Mouse (Mus musculus): Measurements from ENCODE around the gene Raph1. TPM values are rescaled to one million over a fixed set of nuclear protein-coding genes. Genes with fewer than 3 reads are reported as not detected.

Gene Raph1
- total and polyA plus RNA-seq, 2 experiments from 2014 or later = 41.4 to 139 TPM

GRCm38 (mm10) chr1:60432497-60432896 lies 134.4 kb downstream of the Raph1 start:
- Histone ChIP-seq H3K9ac (replicated peaks; ENCODE audit: low read depth, low read length) (no peak overlapping the region), H3K27ac (ENCODE audit: low read depth) (no peak overlapping the region), H3K9me3 (replicated peaks; ENCODE audit: control insufficient read depth, low read length) (no peaks in the 10 kb centered on the region), H3K4me1 (ENCODE audit: control insufficient read depth, insufficient read depth) (no peaks in the 10 kb centered on the region), H3K36me3 (replicated peaks; ENCODE audit: control insufficient read depth, insufficient read depth, low read length) (peaks cover 6% of the 10 kb centered on the region; the same call in 1 of the 2 replicates), H3K4me2 (ENCODE audit: low read depth, low read length) (no peak overlapping the region), H3K4me3 (ENCODE audit: low read depth, low read length) (no peak overlapping the region), H3K27me3 (ENCODE audit: control insufficient read depth, insufficient read depth, low read length) (no peaks in the 10 kb centered on the region)
- DNase-seq (ENCODE audit: low spot score) (no peak), ATAC-seq (ENCODE audit: insufficient read depth, low read depth) (no peak)
- TF ChIP-seq EP300 (IDR thresholded peaks at IDR 0.05; ENCODE audit: low read depth) (no peak), CTCF (IDR thresholded peaks at IDR 0.05; ENCODE audit: low read depth) (no peak)
- 45% methylated on average over 1 of the region's 1 CpGs for WGBS

Small RNAs within 50 kb of the gene (microRNA-seq; reads per million reads assigned to microRNA genes)
- not detected for gene Gm23762

Other genes starting within 250 kb of the Raph1 start
- 23.8 and 33.0 TPM in 2 replicates for gene Cyp20a1, start 223.8 kb downstream of the Raph1 start, total RNA-seq (2014; rRNA removed; ENCODE audit: low replicate concordance)
- 14.7 TPM in 2 replicates for gene Cyp20a1, start 223.8 kb downstream of the Raph1 start, polyA plus RNA-seq (2015; fragmentation: Nextera tagmentation; extraction: Ambion mirVana)
- gene Abi2, start 157.5 kb downstream of the Raph1 start, total RNA-seq (2014; rRNA removed; ENCODE audit: low replicate concordance) = 35.4 and 39.3 TPM in 2 replicates
- gene Abi2, start 157.5 kb downstream of the Raph1 start, polyA plus RNA-seq (2015; fragmentation: Nextera tagmentation; extraction: Ambion mirVana) = 11.9 and 12.8 TPM in 2 replicates
- 0.11 and 0.89 TPM in 2 replicates for gene Cd28, start 149.7 kb upstream of the Raph1 start, total RNA-seq (2014; rRNA removed; ENCODE audit: low replicate concordance)
- 0.45 and 0.48 TPM in 2 replicates for gene Cd28, start 149.7 kb upstream of the Raph1 start, polyA plus RNA-seq (2015; fragmentation: Nextera tagmentation; extraction: Ambion mirVana)

Measured in heart, postnatal 0 days (tissue).